Mouse (Mus musculus) granulocyte monocyte progenitor cell, adult 5-6 weeks (primary cell): ENCODE measurements around the gene Cebpa. TPM values are rescaled to one million over a fixed set of nuclear protein-coding genes. Genes with fewer than 3 reads are reported as not detected.

Source experiments
- ATAC-seq: replicated peaks from 2 replicates; pipeline ENCODE4 v1.8.0; 2016; ENCODE audit warnings: mild to moderate bottlenecking, moderate TSS enrichment, inconsistent platforms; ENCODE audit not compliant: poor library complexity, severe bottlenecking
- total RNA-seq, 2 experiments: library from RNA; stranded (forward) in 1 of 2; stranded (reverse) in 1 of 2; fragments of 200-712, 200-1000 nt in 1 of 2; fragments of >200 nt in 1 of 2; fragmentation: Nextera tagmentation in 1 of 2; gene quantifications; 2 replicates each; pipeline ENCODE4 v1.2.3; 2014 to 2017

Cebpa gene
- total RNA-seq, 2 experiments from 2014 or later, result 45.1 to 92.8 TPM

GRCm38 (mm10) chr7:35119506-35120145 lies 533 bp downstream of the Cebpa start:
- no peak; the same call in 1 of the 2 replicates for ATAC-seq

DNA sequence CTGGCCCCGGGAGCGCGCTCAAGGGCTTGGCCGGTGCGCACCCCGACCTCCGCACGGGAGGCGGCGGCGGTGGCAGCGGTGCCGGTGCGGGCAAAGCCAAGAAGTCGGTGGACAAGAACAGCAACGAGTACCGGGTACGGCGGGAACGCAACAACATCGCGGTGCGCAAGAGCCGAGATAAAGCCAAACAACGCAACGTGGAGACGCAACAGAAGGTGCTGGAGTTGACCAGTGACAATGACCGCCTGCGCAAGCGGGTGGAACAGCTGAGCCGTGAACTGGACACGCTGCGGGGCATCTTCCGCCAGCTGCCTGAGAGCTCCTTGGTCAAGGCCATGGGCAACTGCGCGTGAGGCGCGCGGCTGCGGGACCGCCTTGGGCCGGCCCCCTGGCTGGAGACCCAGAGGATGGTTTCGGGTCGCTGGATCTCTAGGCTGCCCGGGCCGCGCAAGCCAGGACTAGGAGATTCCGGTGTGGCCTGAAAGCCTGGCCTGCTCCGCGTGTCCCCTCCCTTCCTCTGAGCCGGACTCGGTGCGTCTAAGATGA lies 1.1 kb downstream of the Cebpa start:
- no peak for ATAC-seq

- ATAC-seq, result no peak
Observed at GRCm38 (mm10) chr7:35121150-35121549, 2.1 kb downstream of the Cebpa start.

DNA sequence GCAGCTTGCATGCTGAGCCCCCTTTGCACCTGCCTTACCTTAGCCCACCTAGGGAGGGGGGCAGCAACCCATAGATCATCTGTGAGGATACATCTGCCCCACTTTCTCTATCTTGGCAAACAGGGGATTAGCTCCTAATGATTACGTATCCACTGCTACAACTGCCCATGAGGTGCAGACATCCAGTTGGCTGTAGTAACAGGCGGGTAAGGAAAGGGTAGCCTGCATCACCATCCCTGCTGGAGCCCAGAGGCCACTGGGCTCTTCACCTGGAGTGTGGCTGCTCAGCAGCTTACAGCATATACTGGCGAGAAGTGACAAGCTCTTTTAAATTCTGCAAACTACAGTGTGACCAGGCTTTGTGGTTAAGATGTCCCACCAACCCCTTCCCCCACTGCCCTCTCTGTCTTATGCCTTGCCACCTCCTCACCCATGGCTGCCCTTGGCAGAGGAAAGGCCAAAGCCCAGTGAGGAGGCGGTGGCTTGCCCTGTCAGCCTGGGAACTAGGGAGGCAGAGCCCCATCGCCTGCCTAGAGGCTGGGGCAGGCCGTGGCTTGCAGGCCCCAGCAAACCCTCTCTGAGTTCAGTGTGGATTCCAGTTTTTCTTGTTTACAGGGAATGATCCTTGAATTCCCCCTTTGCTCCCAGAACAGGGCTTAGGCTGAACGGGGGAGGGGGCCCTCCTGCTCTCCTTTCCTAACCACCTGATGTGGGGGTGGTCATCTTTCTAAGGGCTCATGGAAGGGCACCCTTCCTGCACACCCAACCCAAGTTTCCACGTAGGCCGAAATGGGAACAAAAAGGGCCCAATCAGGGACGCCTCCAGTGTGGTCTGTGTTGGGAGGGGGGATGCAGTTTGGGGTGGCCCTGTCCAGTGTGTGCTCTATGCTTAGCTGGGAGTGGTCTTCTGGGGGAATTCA lies 3.6 kb downstream of the Cebpa start:
- ATAC-seq, result no peak

DNA sequence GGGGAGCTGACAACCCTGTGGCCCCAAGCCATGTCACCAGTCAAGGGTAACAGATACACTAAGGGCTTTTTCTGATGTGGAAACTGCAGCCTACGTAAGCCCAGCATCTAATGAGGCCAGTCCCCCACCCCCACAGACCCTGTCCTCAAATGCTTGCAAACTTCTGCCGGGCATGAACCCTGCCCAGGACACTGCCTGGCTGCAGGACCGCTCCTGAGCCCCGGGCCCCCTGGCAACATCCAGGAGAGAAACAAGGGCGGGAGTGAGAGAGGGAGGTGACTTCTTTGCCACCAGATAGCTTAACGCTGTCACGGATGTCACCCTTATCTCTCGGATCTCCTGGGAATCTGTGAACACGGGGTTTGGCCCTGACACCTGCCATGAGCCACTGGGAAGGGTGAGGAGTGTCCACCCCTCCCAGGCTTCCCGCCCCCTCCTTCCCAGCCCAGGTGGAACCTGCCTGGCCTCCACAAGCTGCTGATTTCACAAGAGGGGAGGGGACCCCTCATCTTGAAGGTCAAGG lies 4.4 kb downstream of the Cebpa start:
- no peak for ATAC-seq

- no peak for ATAC-seq
Observed at GRCm38 (mm10) chr7:35124216-35124615, 5.1 kb downstream of the Cebpa start.

DNA sequence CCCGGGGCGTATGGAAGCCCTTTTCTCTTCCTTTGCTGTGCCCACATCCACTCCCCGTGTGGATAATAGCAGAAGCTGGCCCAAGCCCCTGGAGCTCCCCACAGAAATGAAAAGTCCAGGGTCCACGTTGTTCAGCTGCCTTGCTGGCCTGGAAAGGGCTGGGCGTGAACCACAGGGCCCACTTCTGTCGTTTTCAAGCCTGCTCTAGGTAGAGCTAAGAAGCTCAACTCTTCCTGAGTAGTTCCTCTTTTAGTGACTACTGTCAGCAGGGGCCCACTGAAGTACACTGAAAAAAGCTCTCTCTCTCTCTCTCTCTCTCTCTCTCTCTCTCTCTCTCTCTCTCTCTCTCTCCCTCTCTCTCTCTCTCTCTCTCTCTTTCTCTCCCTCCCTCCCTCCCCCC lies 5.7 kb downstream of the Cebpa start:
- peak; percentile 43 for ATAC-seq

DNA sequence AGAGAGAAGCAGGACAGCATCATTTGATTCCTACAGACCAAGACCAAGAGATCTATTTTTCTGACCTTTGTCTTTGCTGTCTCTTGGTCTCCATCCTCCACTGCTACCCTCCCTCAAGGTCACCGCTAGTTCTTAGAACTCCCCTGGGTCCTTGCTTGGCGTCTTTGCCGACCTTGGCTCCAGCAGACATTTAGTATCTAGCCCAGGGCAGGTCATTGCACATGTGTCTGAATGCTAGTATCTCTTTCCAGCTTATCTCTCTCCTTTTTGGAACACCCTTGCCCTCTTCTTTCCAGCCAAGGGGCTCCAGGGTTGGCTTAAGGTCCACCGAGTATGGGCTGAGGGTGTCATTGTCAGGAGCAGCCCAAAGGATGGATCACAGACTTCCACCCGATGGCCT lies 6.9 kb downstream of the Cebpa start:
- ATAC-seq, result no peak

DNA sequence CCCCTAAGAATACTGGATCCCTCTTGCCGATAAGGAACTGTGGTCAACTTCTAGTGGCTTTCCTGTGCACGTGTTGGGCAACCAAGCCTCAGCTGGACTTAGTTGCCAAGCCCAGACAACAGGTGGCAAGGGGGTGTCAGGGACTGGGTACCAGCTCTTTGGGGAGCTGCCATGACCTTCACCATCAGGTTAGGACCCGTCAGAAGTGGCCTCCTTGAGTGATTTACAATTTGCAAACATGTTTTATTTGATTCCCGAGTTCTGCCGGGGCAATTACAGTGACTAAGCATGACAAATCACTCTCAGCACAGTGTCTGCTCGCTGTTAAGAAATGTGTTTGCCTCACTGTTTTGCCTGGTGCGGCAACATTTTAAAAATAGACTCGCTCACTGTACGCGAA lies 7.9 kb downstream of the Cebpa start:
- ATAC-seq, result peak; percentile 46

DNA sequence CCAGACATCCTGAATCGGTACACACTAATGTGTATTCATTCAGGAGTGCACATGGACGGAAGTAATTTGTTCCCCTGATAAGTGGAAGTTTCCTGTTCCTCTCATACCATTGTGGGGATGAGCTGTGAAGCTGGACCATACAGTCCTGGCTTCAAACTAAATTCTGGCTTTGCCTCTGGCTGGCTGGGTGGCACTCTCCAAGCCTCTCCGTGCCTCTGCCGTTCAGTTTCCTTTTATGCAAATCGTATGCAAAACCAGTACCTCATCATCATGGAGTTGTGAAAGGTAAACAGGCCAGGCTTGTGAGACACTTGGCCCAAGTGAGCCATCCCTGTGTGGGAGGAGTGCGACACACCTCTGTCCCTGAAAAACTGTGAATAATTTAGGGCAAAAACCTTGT lies 8.6 kb downstream of the Cebpa start:
- ATAC-seq, result peak; percentile 56

- no peak for ATAC-seq
Observed at GRCm38 (mm10) chr7:35128677-35129567, 9.8 kb downstream of the Cebpa start.

GRCm38 (mm10) chr7:35130059-35130738 lies 11.1 kb downstream of the Cebpa start:
- no peak for ATAC-seq

DNA sequence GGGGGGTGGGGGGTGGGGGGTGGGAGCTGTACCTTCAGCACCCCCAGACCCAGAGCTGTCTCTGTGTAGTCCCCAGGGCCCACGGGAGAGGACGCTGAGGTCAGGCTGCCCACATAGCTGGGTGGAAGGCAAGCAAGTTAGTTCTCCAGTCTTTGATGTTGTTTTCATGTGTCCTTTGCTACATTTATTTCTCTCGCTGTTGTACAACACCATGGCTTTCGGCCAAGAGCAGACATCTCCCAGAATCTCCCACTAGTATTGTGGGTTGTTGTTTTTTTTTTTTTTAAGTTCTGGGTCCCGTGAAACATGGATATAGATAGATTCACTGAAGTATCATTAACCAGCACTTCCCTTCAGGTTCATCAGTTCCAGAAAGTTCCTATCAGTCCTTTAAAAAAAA lies 11.8 kb downstream of the Cebpa start:
- ATAC-seq, result no peak

DNA sequence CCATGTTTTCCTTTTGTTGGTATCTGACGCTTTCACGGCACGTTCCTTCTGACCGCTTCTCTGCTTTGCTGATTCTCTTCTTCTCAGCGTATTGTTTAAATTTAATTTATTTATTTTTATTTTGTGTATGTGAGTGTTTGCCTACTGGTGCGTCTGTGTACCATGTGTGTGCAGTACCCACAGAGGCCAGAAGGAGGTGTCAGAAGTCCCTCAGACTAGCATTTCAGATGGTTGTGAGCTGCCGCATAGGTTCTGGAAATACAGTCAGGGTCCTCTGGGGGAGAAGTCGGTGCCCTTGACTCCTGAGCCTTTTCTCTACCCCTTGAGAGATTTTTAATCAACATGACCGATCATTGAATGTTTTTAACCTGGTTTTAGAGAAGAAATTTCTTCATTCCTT lies 12.5 kb downstream of the Cebpa start:
- no peak for ATAC-seq

GRCm38 (mm10) chr7:35134621-35135020 lies 15.5 kb downstream of the Cebpa start:
- ATAC-seq, result no peak

- peak; percentile 65 for ATAC-seq
Observed at GRCm38 (mm10) chr7:35137524-35137923, 18.4 kb downstream of the Cebpa start.

- no peak for ATAC-seq
Observed at GRCm38 (mm10) chr7:35138481-35138880, 19.4 kb downstream of the Cebpa start.

GRCm38 (mm10) chr7:35139880-35140279 lies 20.8 kb downstream of the Cebpa start:
- peak; percentile 67 for ATAC-seq

DNA sequence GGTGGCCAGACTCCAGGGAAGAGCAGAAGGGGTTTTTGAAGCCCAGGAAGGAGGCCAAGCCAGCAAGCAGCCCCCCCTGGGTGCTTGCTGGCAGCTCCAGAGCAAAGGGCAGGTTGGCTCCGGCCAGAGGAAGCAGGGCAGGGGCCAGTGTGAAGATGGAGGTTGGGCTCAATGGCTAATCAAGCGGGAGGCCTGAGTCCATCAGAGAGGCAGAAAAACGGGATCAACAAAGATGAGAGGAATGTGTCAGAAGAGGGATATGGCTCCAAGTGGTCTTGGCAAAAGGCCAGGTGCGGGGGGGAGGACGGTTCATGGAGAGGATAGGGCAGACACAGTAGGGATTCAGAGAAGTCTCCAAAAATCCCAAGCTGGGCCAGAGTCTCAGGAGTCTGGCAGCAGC lies 22.4 kb downstream of the Cebpa start:
- no peak for ATAC-seq

GRCm38 (mm10) chr7:35142522-35142921 lies 23.4 kb downstream of the Cebpa start:
- ATAC-seq, result no peak
